Mouse (Mus musculus) leukemia stem cell, adult 10-12 weeks (primary cell): ENCODE data around the gene Ccdc126. TPM values are rescaled to one million over a fixed set of nuclear protein-coding genes. Genes with fewer than 3 reads are reported as not detected.

Source experiments
- polyA plus RNA-seq: library from polyadenylated mRNA; stranded (reverse); fragments of >175 nt; gene quantifications from 2 replicates; pipeline ENCODE4 v1.2.3, GENCODE M21; 2012; ENCODE audit warnings: low replicate concordance

Ccdc126 gene
- 1.0 and 1.1 TPM in 2 replicates for polyA plus RNA-seq

GRCm38 (mm10) chr6:49318966-49319594 lies at the start of gene Ccdc126:
TSS of gene Ccdc126 (plus strand) at chr6:49319274.

GRCm38 (mm10) chr6:49367159-49368054 lies 48.3 kb downstream of the Ccdc126 start, which contains the start of gene Fam221a:
TSS of gene Fam221a (plus strand) at chr6:49367739.

Other genes starting within 250 kb of the Ccdc126 start
- gene Malsu1, start 245.5 kb upstream of the Ccdc126 start, polyA plus RNA-seq: 57.0 and 59.6 TPM in 2 replicates
- gene Igf2bp3, start 104.3 kb upstream of the Ccdc126 start, polyA plus RNA-seq: not detected in 2 replicates
- 6.6 and 14.3 TPM in 2 replicates for gene Tra2a, start 55.2 kb upstream of the Ccdc126 start, polyA plus RNA-seq
- gene Fam221a, start 48.5 kb downstream of the Ccdc126 start, polyA plus RNA-seq: 0.23 TPM in 1 of 2 replicates, not detected in the other
- not detected in 2 replicates for gene Stk31, start 76.3 kb downstream of the Ccdc126 start, polyA plus RNA-seq